Mouse (Mus musculus) E14TG2a.4 (cell line): ENCODE measurements around the gene 2410015M20Rik.

Experiments
- H3K27me3 ChIP-seq: 2 replicates; pipeline ENCODE4 v1.6.1; 2014; ENCODE audit warnings: low read length, control low read depth; ENCODE audit not compliant: insufficient read depth
- H3K36me3 ChIP-seq: 2 replicates; pipeline ENCODE4 v1.6.1; 2014; ENCODE audit warnings: low read length, control low read depth; ENCODE audit not compliant: insufficient read depth
- H3K4me1 ChIP-seq: replicated peaks from 2 replicates; pipeline ENCODE4 v1.6.1; 2014; ENCODE audit warnings: low read depth, low read length, control low read depth
- H3K4me3 ChIP-seq: replicated peaks from 2 replicates; pipeline ENCODE4 v1.5.1; 2014; ENCODE audit warnings: mild to moderate bottlenecking, low read length
- H3K9me3 ChIP-seq: 2 replicates; pipeline ENCODE4 v1.6.1; 2014; ENCODE audit warnings: low read length, control low read depth
- CTCF ChIP-seq: conservative IDR thresholded peaks from 2 replicates; pipeline ENCODE4 v1.5.1; 2014; ENCODE audit warnings: low read length
- NANOG ChIP-seq: IDR thresholded peaks from 2 replicates; pipeline ENCODE4 v1.6.1; 2014; ENCODE audit warnings: borderline replicate concordance, low read length, mixed read lengths
- POU5F1 ChIP-seq: IDR thresholded peaks from 2 replicates; pipeline ENCODE4 v1.6.1; 2014; ENCODE audit warnings: low read length, borderline replicate concordance

The 2410015M20Rik gene

DNA sequence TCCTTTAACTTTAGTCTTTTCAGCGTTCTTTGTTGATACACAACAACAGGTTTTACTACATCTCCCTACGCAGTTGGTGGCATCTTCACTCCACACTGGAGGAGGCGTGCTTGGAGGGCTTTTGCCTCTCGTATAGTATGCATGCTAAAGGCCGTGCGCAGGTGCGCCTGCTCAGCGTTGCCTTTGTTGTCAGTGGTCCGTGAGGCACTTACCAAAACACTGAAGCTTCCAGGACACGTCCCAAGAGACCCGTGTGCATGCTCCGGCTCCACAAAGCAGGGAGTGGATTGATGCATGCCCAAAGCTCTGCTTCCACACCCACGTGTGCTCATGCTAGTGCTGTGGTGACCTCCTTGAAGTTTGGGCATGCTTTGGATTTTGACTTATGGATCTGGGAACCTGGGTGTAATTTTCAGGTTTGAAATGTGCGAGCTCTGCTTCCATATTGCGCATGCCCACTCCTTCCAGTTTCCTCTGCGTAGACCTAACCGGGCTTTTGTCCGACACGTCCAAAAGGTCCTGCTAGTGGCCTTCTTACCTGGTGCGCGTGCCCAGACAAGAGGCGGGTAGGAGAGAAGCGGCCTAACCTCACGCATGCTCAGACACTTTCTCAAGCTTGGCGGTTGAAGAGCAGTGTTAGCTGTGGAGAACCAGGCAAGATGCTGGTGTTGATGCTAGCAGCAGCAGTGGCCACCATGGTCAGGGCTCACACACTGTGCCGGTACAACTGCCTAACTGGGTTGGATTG is 18.1 kb upstream of the 2410015M20Rik start, which contains the start of gene Catsperd:
Gene Catsperd, plus strand, starts transcription at position 614 of the 748 bp plus-strand sequence.
- H3K27me3 ChIP-seq = no peaks in the 10 kb centered on the region
- H3K4me3 ChIP-seq = peak within 1 kb of the TSS; percentile 93
- H3K36me3 ChIP-seq = peaks cover 29% of the 10 kb centered on the region
- H3K4me1 ChIP-seq = peaks cover 78% of the 10 kb centered on the region
- no peak for TF ChIP-seq NANOG
- no peak for TF ChIP-seq POU5F1
- TF ChIP-seq CTCF = no peak
- H3K9me3 ChIP-seq = no peaks in the 10 kb centered on the region

DNA sequence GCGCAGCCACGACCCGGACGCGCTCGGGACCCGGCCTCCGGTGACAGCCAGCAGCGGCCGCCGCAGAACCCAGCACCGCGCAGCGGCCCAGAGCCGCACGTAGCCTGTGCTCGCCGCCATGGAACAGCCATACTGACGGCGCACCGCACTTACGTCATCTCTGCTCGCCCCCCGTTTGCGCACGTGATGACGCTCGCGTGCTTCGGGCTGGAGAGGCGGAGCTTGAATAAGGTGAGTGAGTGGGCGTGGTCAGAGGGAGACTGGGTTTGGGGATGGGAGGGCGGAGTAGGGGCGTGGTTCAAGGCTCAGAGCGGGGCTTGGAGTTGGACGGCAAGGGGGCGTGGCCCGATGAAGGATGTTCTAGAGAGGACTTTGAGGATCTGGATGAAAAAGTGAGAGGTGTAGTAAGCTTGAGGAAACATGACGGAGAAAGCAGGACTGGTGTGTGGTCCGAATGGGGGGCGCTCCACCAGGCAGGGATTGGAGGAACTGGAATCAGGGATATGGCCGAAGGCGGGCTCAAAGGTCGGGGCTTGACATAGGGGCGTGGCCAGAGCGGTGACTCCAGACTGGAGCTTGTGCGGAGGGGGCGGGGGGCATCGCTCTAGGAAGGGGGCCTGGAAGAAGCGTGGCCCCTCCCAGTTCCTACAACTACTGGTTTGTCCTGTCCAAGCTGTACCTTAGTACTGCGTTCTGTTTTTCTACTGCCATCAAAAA is 17.3 kb upstream of the 2410015M20Rik start, which contains the start of gene Lonp1:
Gene Lonp1, minus strand, starts transcription at position 134 of the 717 bp plus-strand sequence.
- no peaks in the 10 kb centered on the region for H3K27me3 ChIP-seq
- no peaks in the 10 kb centered on the region for H3K9me3 ChIP-seq
- TF ChIP-seq NANOG (no peak), CTCF (no peak), POU5F1 (no peak)
- H3K4me1 ChIP-seq = peaks cover 72% of the 10 kb centered on the region
- peak within 1 kb of the TSS; percentile 93 for H3K4me3 ChIP-seq
- peaks cover 37% of the 10 kb centered on the region for H3K36me3 ChIP-seq

DNA sequence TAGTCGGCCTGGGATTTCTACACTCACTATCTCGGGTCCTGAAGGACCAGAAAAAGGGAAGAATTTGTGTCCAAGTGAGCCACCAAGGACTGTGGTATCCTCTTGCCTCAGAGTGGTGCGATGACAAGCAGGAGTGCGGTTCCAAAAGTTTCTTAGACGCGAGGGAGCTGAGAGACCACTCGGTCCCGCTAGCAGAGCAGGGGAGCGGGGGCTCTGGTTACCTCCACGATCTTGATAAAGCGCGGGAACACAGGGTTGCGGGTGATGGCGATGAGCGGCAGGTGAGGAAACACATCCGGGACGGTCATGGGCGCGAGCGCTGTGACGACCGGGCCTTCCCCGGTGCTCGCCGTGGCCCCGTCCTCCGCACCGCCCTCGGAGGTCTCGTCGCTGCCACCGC is 16.7 kb upstream of the 2410015M20Rik start:
- H3K36me3 ChIP-seq = peaks cover 43% of the 10 kb centered on the region
- H3K4me1 ChIP-seq = peaks cover 67% of the 10 kb centered on the region
- H3K4me3 ChIP-seq = peak overlapping the region; percentile 93
- H3K9me3 ChIP-seq = no peaks in the 10 kb centered on the region
- H3K27me3 ChIP-seq = no peaks in the 10 kb centered on the region
- TF ChIP-seq NANOG (no peak), CTCF (no peak), POU5F1 (no peak)

DNA sequence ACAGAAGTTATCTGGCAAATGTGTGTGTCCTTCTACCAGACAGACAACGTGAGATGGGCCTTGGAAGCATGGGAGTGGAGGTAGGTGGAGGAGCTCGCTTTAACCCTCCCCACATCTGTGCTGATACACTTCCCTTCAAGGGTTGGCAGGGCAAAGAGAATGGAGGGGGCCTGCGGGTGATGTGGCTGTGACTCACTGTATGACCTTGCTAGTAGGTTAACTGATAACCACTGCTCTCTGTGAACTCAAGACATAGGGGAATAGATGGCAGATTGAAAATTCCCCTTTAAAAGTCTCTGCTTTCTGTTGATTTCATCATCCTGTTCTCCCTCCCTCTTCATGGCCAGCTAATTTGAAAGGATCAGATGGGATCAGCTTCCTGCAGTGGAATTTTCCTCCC is 15.9 kb upstream of the 2410015M20Rik start:
- Histone ChIP-seq H3K4me1 (peaks cover 59% of the 10 kb centered on the region), H3K9me3 (no peaks in the 10 kb centered on the region), H3K36me3 (peaks cover 51% of the 10 kb centered on the region), H3K27me3 (no peaks in the 10 kb centered on the region), H3K4me3 (peak overlapping the region; percentile 93)
- TF ChIP-seq CTCF (no peak), NANOG (no peak), POU5F1 (no peak)

DNA sequence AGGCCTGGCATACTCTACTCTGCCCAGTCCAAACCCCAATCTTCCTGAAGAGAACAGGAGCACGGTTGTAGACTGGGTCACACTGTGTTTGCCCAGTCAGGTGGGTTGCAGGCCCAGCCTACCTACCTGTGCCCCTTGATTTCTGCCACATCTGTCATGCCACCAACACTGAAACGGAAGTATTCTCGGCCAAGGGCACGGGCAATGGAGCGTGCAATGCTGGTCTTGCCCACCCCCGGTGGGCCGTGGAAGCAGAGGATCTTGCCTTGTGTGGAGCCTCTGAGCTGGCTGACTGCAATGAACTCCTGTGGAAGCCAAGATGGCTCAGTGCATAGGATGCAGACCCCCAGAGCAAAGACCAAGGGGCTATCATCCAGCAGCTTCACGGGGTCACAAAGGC is 8.1 kb upstream of the 2410015M20Rik start:
- peaks cover 49% of the 10 kb centered on the region for H3K4me1 ChIP-seq
- TF ChIP-seq NANOG (no peak), CTCF (no peak), POU5F1 (no peak)
- H3K27me3 ChIP-seq = no peaks in the 10 kb centered on the region
- H3K36me3 ChIP-seq = peaks cover 91% of the 10 kb centered on the region
- no peak overlapping the region for H3K4me3 ChIP-seq
- H3K9me3 ChIP-seq = no peaks in the 10 kb centered on the region

DNA sequence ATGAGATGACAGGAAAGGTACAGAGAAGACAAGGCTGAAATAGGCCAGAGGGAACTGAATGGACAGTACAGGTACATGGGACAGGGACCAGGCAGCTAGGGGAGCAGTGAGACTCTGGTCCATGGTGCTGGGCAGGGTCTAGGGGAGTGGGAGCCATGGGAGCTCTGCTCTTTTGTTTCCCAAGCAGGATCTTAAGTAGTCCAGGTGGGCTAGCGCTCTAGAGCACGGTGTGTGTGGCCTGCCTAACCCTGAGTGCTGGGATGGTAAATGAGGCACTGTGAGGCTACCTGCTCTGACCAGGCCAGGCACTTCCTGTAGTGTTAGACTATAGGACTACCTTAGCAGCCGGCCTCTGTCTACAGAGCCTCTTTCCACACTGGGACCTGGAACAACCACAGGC is 7.2 kb upstream of the 2410015M20Rik start:
- H3K36me3 ChIP-seq = peaks cover 82% of the 10 kb centered on the region
- peaks cover 54% of the 10 kb centered on the region for H3K4me1 ChIP-seq
- no peak overlapping the region for H3K4me3 ChIP-seq
- TF ChIP-seq NANOG (no peak), POU5F1 (no peak), CTCF (no peak)
- H3K27me3 ChIP-seq = no peaks in the 10 kb centered on the region
- no peaks in the 10 kb centered on the region for H3K9me3 ChIP-seq

DNA sequence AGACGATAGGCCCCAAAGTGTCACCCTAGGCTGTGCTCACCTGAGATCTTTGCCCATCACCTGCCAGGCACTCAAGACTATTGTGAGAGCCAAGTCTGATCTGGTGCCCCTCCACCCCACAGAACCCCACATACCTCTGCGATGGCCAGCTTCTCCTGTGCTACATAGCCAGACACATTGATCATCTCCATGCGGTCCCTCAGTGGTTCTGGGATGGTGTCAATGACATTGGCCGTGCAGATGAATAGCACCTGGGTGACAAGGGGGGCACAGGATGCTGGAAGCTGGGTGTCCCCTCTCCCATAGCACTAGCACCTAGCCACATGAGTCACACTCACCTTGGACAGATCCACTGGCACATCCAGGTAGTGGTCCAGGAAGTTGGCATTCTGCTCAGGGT is 6.2 kb upstream of the 2410015M20Rik start:
- H3K4me3 ChIP-seq = no peak overlapping the region; the same call in 1 of the 2 replicates
- TF ChIP-seq NANOG (no peak), POU5F1 (no peak), CTCF (no peak)
- H3K4me1 ChIP-seq = peaks cover 64% of the 10 kb centered on the region
- no peaks in the 10 kb centered on the region for H3K9me3 ChIP-seq
- no peaks in the 10 kb centered on the region for H3K27me3 ChIP-seq
- H3K36me3 ChIP-seq = peaks cover 72% of the 10 kb centered on the region

DNA sequence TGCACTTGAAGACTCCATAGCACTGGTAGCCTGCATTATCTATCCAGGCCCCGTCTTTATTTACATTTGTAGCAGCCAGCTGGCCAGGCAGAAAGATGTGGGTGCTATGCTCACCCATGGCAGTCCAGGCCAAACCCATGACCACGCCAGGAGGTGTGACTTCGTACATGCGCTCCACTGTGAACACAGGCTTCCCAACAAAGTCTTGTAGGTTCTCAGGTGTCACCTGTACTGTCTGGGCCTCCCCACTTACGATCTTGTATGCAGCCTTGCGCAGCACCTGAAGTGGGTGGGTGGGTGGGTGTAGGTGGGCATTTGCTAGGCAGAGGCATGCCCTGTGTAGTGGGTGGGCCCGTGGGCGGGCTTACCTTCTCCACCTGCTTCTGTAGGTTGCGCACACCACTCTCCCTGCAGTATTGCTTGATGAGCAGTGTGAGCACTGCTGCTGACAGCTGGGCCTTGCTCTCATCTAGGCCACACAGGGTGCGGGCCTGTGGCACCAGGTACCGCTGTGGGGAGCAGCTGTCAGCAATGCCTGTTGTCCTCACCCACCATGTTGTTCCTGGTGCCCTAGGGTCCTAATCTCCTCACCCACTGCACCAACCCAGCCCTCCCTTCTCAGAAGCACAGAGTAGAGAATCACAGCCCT is 5.7 kb upstream of the 2410015M20Rik start:
- no peaks in the 10 kb centered on the region for H3K9me3 ChIP-seq
- H3K4me3 ChIP-seq = peak overlapping the region; percentile 91
- H3K4me1 ChIP-seq = peaks cover 69% of the 10 kb centered on the region
- no peaks in the 10 kb centered on the region for H3K27me3 ChIP-seq
- H3K36me3 ChIP-seq = peaks cover 67% of the 10 kb centered on the region
- TF ChIP-seq CTCF = no peak
- TF ChIP-seq POU5F1 = no peak
- no peak for TF ChIP-seq NANOG
